ENCODE assay signal across 8 mouse cellular contexts in genomic region chr7:37893885-37894284, GRCm38 (mm10).
DNase-seq lines count a peak whose midpoint lies in the region; ATAC-seq and TF ChIP-seq lines count a peak whose summit lies in the region.
"Had no signal": no experiment of that assay in that cellular context is flagged by ENCODE, and none has a peak within 500 bp of the region (broad histone marks: within the 10 kb centered on the region; RNA-seq: fewer than 3 reads in every experiment).

No protein-coding gene starts in this region.

- no peak overlapping the region for H3K4me3 ChIP-seq in intestine, embryonic 14.5 days (ENCODE audit: low read depth, low read length)
- H3K4me3 ChIP-seq in intestine, embryonic 16.5 days (ENCODE audit: low read length), result no peak overlapping the region
- no peak overlapping the region for H3K4me3 ChIP-seq in thymus, adult 2 months (ENCODE audit: control insufficient read depth, insufficient read depth, low read length)
- H3K4me3 ChIP-seq in embryonic facial prominence, embryonic 10.5 days, result no peak overlapping the region
- H3K4me3 ChIP-seq in forebrain, embryonic 15.5 days, result no peak overlapping the region
- H3K4me3 ChIP-seq: embryonic facial prominence, embryonic 13.5 days had no signal

- no peak overlapping the region for H3K4me2 ChIP-seq in intestine, embryonic 14.5 days (ENCODE audit: low read length)
- no peak overlapping the region for H3K4me2 ChIP-seq in intestine, embryonic 16.5 days (ENCODE audit: low read depth, low read length)
- H3K4me2 ChIP-seq in forebrain, embryonic 15.5 days (replicated peaks), result no peak overlapping the region
- H3K4me2 ChIP-seq: embryonic facial prominence, embryonic 13.5 days had no signal

- H3K9me3 ChIP-seq in intestine, embryonic 14.5 days (ENCODE audit: control insufficient read depth, low read length), result no peaks in the 10 kb centered on the region
- H3K9me3 ChIP-seq in intestine, embryonic 16.5 days (ENCODE audit: control insufficient read depth, low read length), result 0 out of 2 replicates have a peak, but pooled peaks cover 4% of the 10 kb centered on the region
- H3K9me3 ChIP-seq in embryonic facial prominence, embryonic 10.5 days, result no peaks in the 10 kb centered on the region
- 0 out of 2 replicates have a peak, but pooled peaks cover 2% of the 10 kb centered on the region for H3K9me3 ChIP-seq in forebrain, embryonic 15.5 days
- H3K9me3 ChIP-seq: embryonic facial prominence, embryonic 13.5 days had no signal

- no peak overlapping the region for H3K9ac ChIP-seq in intestine, embryonic 14.5 days (ENCODE audit: low read length)
- no peak overlapping the region for H3K9ac ChIP-seq in intestine, embryonic 16.5 days (ENCODE audit: low read depth, low read length)
- H3K9ac ChIP-seq in forebrain, embryonic 15.5 days (replicated peaks), result no peak overlapping the region
- H3K9ac ChIP-seq: embryonic facial prominence, embryonic 13.5 days had no signal

- ATAC-seq in intestine, embryonic 14.5 days (replicated peaks; ENCODE audit: low FRiP score, low TSS enrichment, low read depth), result no peak
- ATAC-seq in intestine, embryonic 16.5 days, result no peak
- ATAC-seq in forebrain, embryonic 15.5 days (replicated peaks), result no peak

- no peak for TF ChIP-seq CTCF in thymus, adult 2 months (IDR thresholded peaks at IDR 0.05; ENCODE audit: borderline replicate concordance, control insufficient read depth, extremely low read depth, insufficient read depth, low read length, poor library complexity)

- no peak overlapping the region for H3K27ac ChIP-seq in intestine, embryonic 14.5 days (ENCODE audit: low read depth)
- no peak overlapping the region for H3K27ac ChIP-seq in intestine, embryonic 16.5 days (ENCODE audit: low read length)
- H3K27ac ChIP-seq in thymus, adult 2 months (ENCODE audit: control insufficient read depth, insufficient read depth, low read length), result no peak overlapping the region
- H3K27ac ChIP-seq in embryonic facial prominence, embryonic 10.5 days (replicated peaks), result no peak overlapping the region
- no peak overlapping the region for H3K27ac ChIP-seq in forebrain, embryonic 15.5 days (replicated peaks)
- H3K27ac ChIP-seq: embryonic facial prominence, embryonic 13.5 days had no signal

- WGBS in intestine, embryonic 14.5 days, result 84% methylated on average over 6 of the region's 6 CpGs
- 82% methylated on average over 6 of the region's 6 CpGs for WGBS in intestine, embryonic 16.5 days
- WGBS in thymus, adult 2 months, result 87% methylated on average over 6 of the region's 6 CpGs
- 81% methylated on average over 6 of the region's 6 CpGs for WGBS in embryonic facial prominence, embryonic 10.5 days
- 76% methylated on average over 6 of the region's 6 CpGs for WGBS in forebrain, embryonic 15.5 days

- TF ChIP-seq POLR2A in thymus, adult 2 months (IDR thresholded peaks at IDR 0.05; ENCODE audit: control insufficient read depth, extremely low read depth, insufficient read depth, low read length, poor library complexity), result no peak

- no peaks in the 10 kb centered on the region for H3K36me3 ChIP-seq in intestine, embryonic 14.5 days (ENCODE audit: control insufficient read depth, insufficient read depth, low read length)
- no peaks in the 10 kb centered on the region for H3K36me3 ChIP-seq in intestine, embryonic 16.5 days (ENCODE audit: control insufficient read depth, insufficient read depth, low read length)
- no peaks in the 10 kb centered on the region for H3K36me3 ChIP-seq in thymus, adult 2 months (ENCODE audit: control insufficient read depth, insufficient read depth, low read length)
- no peaks in the 10 kb centered on the region for H3K36me3 ChIP-seq in embryonic facial prominence, embryonic 10.5 days (replicated peaks)
- no peaks in the 10 kb centered on the region for H3K36me3 ChIP-seq in forebrain, embryonic 15.5 days
- H3K36me3 ChIP-seq: embryonic facial prominence, embryonic 13.5 days had no signal

- no peaks in the 10 kb centered on the region for H3K4me1 ChIP-seq in intestine, embryonic 14.5 days (replicated peaks; ENCODE audit: control insufficient read depth, insufficient read depth, low read length)
- H3K4me1 ChIP-seq in intestine, embryonic 16.5 days (ENCODE audit: control insufficient read depth, insufficient read depth, low read length), result no peaks in the 10 kb centered on the region
- no peaks in the 10 kb centered on the region for H3K4me1 ChIP-seq in thymus, adult 2 months (replicated peaks; ENCODE audit: control insufficient read depth, insufficient read depth, low read length)
- H3K4me1 ChIP-seq in embryonic facial prominence, embryonic 10.5 days, result no peaks in the 10 kb centered on the region
- no peaks in the 10 kb centered on the region for H3K4me1 ChIP-seq in forebrain, embryonic 15.5 days
- H3K4me1 ChIP-seq: embryonic facial prominence, embryonic 13.5 days had no signal

- DNase-seq in intestine, embryonic 14.5 days (ENCODE audit: low spot score), result peak; percentile 62
- DNase-seq in thymus, adult 2 months, result peak; percentile 20
- DNase-seq in thymus, adult 18-20 months, result no peak
- DNase-seq in embryonic facial prominence, embryonic 10.5 days (ENCODE audit: low spot score), result peak; percentile 54
- DNase-seq in spleen, postnatal 4 days (ENCODE audit: low spot score in 2 of 2), result no peak

- no peaks in the 10 kb centered on the region for H3K27me3 ChIP-seq in intestine, embryonic 14.5 days (replicated peaks; ENCODE audit: control insufficient read depth, insufficient read depth, low read length)
- no peaks in the 10 kb centered on the region for H3K27me3 ChIP-seq in intestine, embryonic 16.5 days (replicated peaks; ENCODE audit: control insufficient read depth, insufficient read depth, low read length)
- H3K27me3 ChIP-seq in thymus, adult 2 months (ENCODE audit: control insufficient read depth, insufficient read depth, low read length), result no peaks in the 10 kb centered on the region
- no peaks in the 10 kb centered on the region for H3K27me3 ChIP-seq in embryonic facial prominence, embryonic 10.5 days (replicated peaks; ENCODE audit: low read depth, poor library complexity, severe bottlenecking)
- H3K27me3 ChIP-seq in forebrain, embryonic 15.5 days, result no peaks in the 10 kb centered on the region
- H3K27me3 ChIP-seq: embryonic facial prominence, embryonic 13.5 days had no signal

Comparison
In these comparisons a context has a peak if more than half of its experiments do, and no peak if none do; other contexts are left out.
1. DNase-seq: peak in intestine, embryonic 14.5 days (single experiment), thymus, adult 2 months (single experiment) and embryonic facial prominence, embryonic 10.5 days (single experiment); none in thymus, adult 18-20 months (0 of 2) and spleen, postnatal 4 days (0 of 2).